Mouse (Mus musculus) brain, embryonic 14.5 days (tissue): ENCODE measurements at regions not wholly inside any gene's neighbourhood (a gene's known extent, or its start where the extent isn't known, plus 50 kb on each side); places are given as distances from the start of the nearest gene placed in this dataset.

Experiments used
- CTCF ChIP-seq: fragments of 200-500 bp; IDR thresholded peaks from 2 replicates; pipeline ENCODE4 v1.5.1; 2012; ENCODE audit warnings: inconsistent platforms, mild to moderate bottlenecking, moderate library complexity, borderline replicate concordance; ENCODE audit not compliant: insufficient read depth, insufficient read length; ENCODE audit errors: extremely low read depth
- POLR2A ChIP-seq: fragments of 200-500 bp; IDR thresholded peaks from 2 replicates; pipeline ENCODE4 v1.6.1; 2012; ENCODE audit warnings: mild to moderate bottlenecking, inconsistent platforms, borderline replicate concordance; ENCODE audit not compliant: poor library complexity, insufficient read depth, insufficient read length, severe bottlenecking; ENCODE audit errors: extremely low read depth

- TF ChIP-seq CTCF: no peak
- TF ChIP-seq POLR2A: no peak
Measured at GRCm38 (mm10) chr7:40522703-40523267, 375.3 kb upstream of the Vstm2b start.
